Mouse (Mus musculus): ENCODE measurements at regions not wholly inside any gene's neighbourhood (a gene's known extent, or its start where the extent isn't known, plus 50 kb on each side); places are given as distances from the start of the nearest gene placed in this dataset.

- H3K36me3 ChIP-seq (ENCODE audit: control insufficient read depth, insufficient read depth): no peaks in the 10 kb centered on the region
- no peak overlapping the region; the same call in 1 of the 2 replicates for H3K4me3 ChIP-seq (ENCODE audit: low read length)
- no peak for ATAC-seq (replicated peaks; ENCODE audit: extremely low read depth, insufficient read depth, low FRiP score)
- H3K4me1 ChIP-seq (ENCODE audit: control insufficient read depth, insufficient read depth, low read length): 0 out of 2 replicates have a peak, but pooled peaks cover 2% of the 10 kb centered on the region
- 0 out of 2 replicates have a peak overlapping the region, but pooled peaks have one; percentile 2 for H3K27ac ChIP-seq (ENCODE audit: low read length)
- H3K9me3 ChIP-seq (replicated peaks; ENCODE audit: control insufficient read depth, low read length): no peaks in the 10 kb centered on the region
- 31% methylated on average over 8 of the region's 8 CpGs for WGBS
- no peaks in the 10 kb centered on the region for H3K27me3 ChIP-seq (ENCODE audit: control insufficient read depth, insufficient read depth, low read length)
- peak overlapping the region; percentile 55 for H3K4me2 ChIP-seq (ENCODE audit: low read depth, low read length)
- no peak overlapping the region for H3K9ac ChIP-seq (ENCODE audit: low read length)
Observed at GRCm38 (mm10) chr4:54758501-54758829, 186.4 kb upstream of the Zfp462 start.

GRCm38 (mm10) chr4:54761257-54761656, 183.6 kb upstream of the Zfp462 start:
- Histone ChIP-seq H3K36me3 (ENCODE audit: control insufficient read depth, insufficient read depth) (no peaks in the 10 kb centered on the region), H3K9ac (ENCODE audit: low read length) (no peak overlapping the region), H3K4me1 (ENCODE audit: control insufficient read depth, insufficient read depth, low read length) (0 out of 2 replicates have a peak, but pooled peaks cover 2% of the 10 kb centered on the region), H3K27me3 (ENCODE audit: control insufficient read depth, insufficient read depth, low read length) (no peaks in the 10 kb centered on the region), H3K9me3 (replicated peaks; ENCODE audit: control insufficient read depth, low read length) (no peaks in the 10 kb centered on the region), H3K27ac (ENCODE audit: low read length) (no peak overlapping the region), H3K4me3 (ENCODE audit: low read length) (no peak overlapping the region), H3K4me2 (ENCODE audit: low read depth, low read length) (no peak overlapping the region)
- 41% methylated on average over 5 of the region's 5 CpGs for WGBS
- no peak for ATAC-seq (replicated peaks; ENCODE audit: extremely low read depth, insufficient read depth, low FRiP score)

- no peak overlapping the region for H3K4me3 ChIP-seq (ENCODE audit: low read length)
- WGBS: 56% methylated on average over 1 of the region's 1 CpGs
- no peak for ATAC-seq (replicated peaks; ENCODE audit: extremely low read depth, insufficient read depth, low FRiP score)
- H3K27ac ChIP-seq (ENCODE audit: low read length): no peak overlapping the region
- H3K27me3 ChIP-seq (ENCODE audit: control insufficient read depth, insufficient read depth, low read length): no peaks in the 10 kb centered on the region
- H3K36me3 ChIP-seq (ENCODE audit: control insufficient read depth, insufficient read depth): no peaks in the 10 kb centered on the region
- no peaks in the 10 kb centered on the region for H3K9me3 ChIP-seq (replicated peaks; ENCODE audit: control insufficient read depth, low read length)
- H3K9ac ChIP-seq (ENCODE audit: low read length): no peak overlapping the region
- H3K4me1 ChIP-seq (ENCODE audit: control insufficient read depth, insufficient read depth, low read length): 0 out of 2 replicates have a peak, but pooled peaks cover 2% of the 10 kb centered on the region
- no peak overlapping the region for H3K4me2 ChIP-seq (ENCODE audit: low read depth, low read length)
Observed at GRCm38 (mm10) chr4:54765045-54765444, 179.8 kb upstream of the Zfp462 start.

GRCm38 (mm10) chr4:54767506-54768200, 177.2 kb upstream of the Zfp462 start:
- no peak overlapping the region for H3K4me2 ChIP-seq (ENCODE audit: low read depth, low read length)
- H3K4me3 ChIP-seq (ENCODE audit: low read length): no peak overlapping the region
- no peak overlapping the region for H3K27ac ChIP-seq (ENCODE audit: low read length)
- WGBS: 50% methylated on average over 8 of the region's 8 CpGs
- no peak overlapping the region for H3K9ac ChIP-seq (ENCODE audit: low read length)
- no peaks in the 10 kb centered on the region for H3K4me1 ChIP-seq (ENCODE audit: control insufficient read depth, insufficient read depth, low read length)
- no peaks in the 10 kb centered on the region for H3K9me3 ChIP-seq (replicated peaks; ENCODE audit: control insufficient read depth, low read length)
- no peak for ATAC-seq (replicated peaks; ENCODE audit: extremely low read depth, insufficient read depth, low FRiP score)
- no peaks in the 10 kb centered on the region for H3K27me3 ChIP-seq (ENCODE audit: control insufficient read depth, insufficient read depth, low read length)
- no peaks in the 10 kb centered on the region for H3K36me3 ChIP-seq (ENCODE audit: control insufficient read depth, insufficient read depth)

- Histone ChIP-seq H3K27ac (ENCODE audit: low read length) (no peak overlapping the region), H3K36me3 (ENCODE audit: control insufficient read depth, insufficient read depth) (no peaks in the 10 kb centered on the region), H3K4me1 (ENCODE audit: control insufficient read depth, insufficient read depth, low read length) (no peaks in the 10 kb centered on the region), H3K27me3 (ENCODE audit: control insufficient read depth, insufficient read depth, low read length) (no peaks in the 10 kb centered on the region), H3K4me3 (ENCODE audit: low read length) (no peak overlapping the region), H3K9me3 (replicated peaks; ENCODE audit: control insufficient read depth, low read length) (no peaks in the 10 kb centered on the region), H3K4me2 (ENCODE audit: low read depth, low read length) (no peak overlapping the region), H3K9ac (ENCODE audit: low read length) (no peak overlapping the region)
- WGBS: 65% methylated on average over 4 of the region's 4 CpGs
- no peak for ATAC-seq (replicated peaks; ENCODE audit: extremely low read depth, insufficient read depth, low FRiP score)
Observed at GRCm38 (mm10) chr4:54768836-54769235, 176.0 kb upstream of the Zfp462 start.

GRCm38 (mm10) chr4:54774066-54774465, 170.8 kb upstream of the Zfp462 start:
- Histone ChIP-seq H3K27ac (ENCODE audit: low read length) (no peak overlapping the region), H3K4me3 (ENCODE audit: low read length) (no peak overlapping the region), H3K9me3 (replicated peaks; ENCODE audit: control insufficient read depth, low read length) (no peaks in the 10 kb centered on the region), H3K9ac (ENCODE audit: low read length) (no peak overlapping the region), H3K4me2 (ENCODE audit: low read depth, low read length) (no peak overlapping the region), H3K27me3 (ENCODE audit: control insufficient read depth, insufficient read depth, low read length) (no peaks in the 10 kb centered on the region), H3K4me1 (ENCODE audit: control insufficient read depth, insufficient read depth, low read length) (no peaks in the 10 kb centered on the region), H3K36me3 (ENCODE audit: control insufficient read depth, insufficient read depth) (no peaks in the 10 kb centered on the region)
- ATAC-seq (replicated peaks; ENCODE audit: extremely low read depth, insufficient read depth, low FRiP score): no peak
- 84% methylated on average over 4 of the region's 4 CpGs for WGBS

- ATAC-seq (replicated peaks; ENCODE audit: extremely low read depth, insufficient read depth, low FRiP score): no peak
- Histone ChIP-seq H3K4me2 (ENCODE audit: low read depth, low read length) (no peak overlapping the region), H3K9me3 (replicated peaks; ENCODE audit: control insufficient read depth, low read length) (no peaks in the 10 kb centered on the region), H3K4me1 (ENCODE audit: control insufficient read depth, insufficient read depth, low read length) (no peaks in the 10 kb centered on the region), H3K9ac (ENCODE audit: low read length) (no peak overlapping the region), H3K27me3 (ENCODE audit: control insufficient read depth, insufficient read depth, low read length) (no peaks in the 10 kb centered on the region), H3K36me3 (ENCODE audit: control insufficient read depth, insufficient read depth) (no peaks in the 10 kb centered on the region), H3K27ac (ENCODE audit: low read length) (no peak overlapping the region), H3K4me3 (ENCODE audit: low read length) (no peak overlapping the region)
Observed at GRCm38 (mm10) chr4:54774717-54775116, 170.1 kb upstream of the Zfp462 start.

- H3K36me3 ChIP-seq (ENCODE audit: control insufficient read depth, insufficient read depth): no peaks in the 10 kb centered on the region
- H3K27ac ChIP-seq (ENCODE audit: low read length): no peak overlapping the region
- H3K9me3 ChIP-seq (replicated peaks; ENCODE audit: control insufficient read depth, low read length): no peaks in the 10 kb centered on the region
- WGBS: 61% methylated on average over 4 of the region's 4 CpGs
- no peak for ATAC-seq (replicated peaks; ENCODE audit: extremely low read depth, insufficient read depth, low FRiP score)
- no peaks in the 10 kb centered on the region for H3K27me3 ChIP-seq (ENCODE audit: control insufficient read depth, insufficient read depth, low read length)
- H3K9ac ChIP-seq (ENCODE audit: low read length): no peak overlapping the region
- no peaks in the 10 kb centered on the region for H3K4me1 ChIP-seq (ENCODE audit: control insufficient read depth, insufficient read depth, low read length)
- H3K4me2 ChIP-seq (ENCODE audit: low read depth, low read length): no peak overlapping the region
- no peak overlapping the region for H3K4me3 ChIP-seq (ENCODE audit: low read length)
Observed at GRCm38 (mm10) chr4:54780511-54780910, 164.3 kb upstream of the Zfp462 start.

GRCm38 (mm10) chr4:54791217-54791742, 153.6 kb upstream of the Zfp462 start:
- Histone ChIP-seq H3K4me1 (ENCODE audit: control insufficient read depth, insufficient read depth, low read length) (no peaks in the 10 kb centered on the region), H3K9ac (ENCODE audit: low read length) (no peak overlapping the region), H3K4me2 (ENCODE audit: low read depth, low read length) (no peak overlapping the region), H3K27me3 (ENCODE audit: control insufficient read depth, insufficient read depth, low read length) (no peaks in the 10 kb centered on the region), H3K4me3 (ENCODE audit: low read length) (no peak overlapping the region), H3K9me3 (replicated peaks; ENCODE audit: control insufficient read depth, low read length) (no peaks in the 10 kb centered on the region), H3K36me3 (ENCODE audit: control insufficient read depth, insufficient read depth) (no peaks in the 10 kb centered on the region), H3K27ac (ENCODE audit: low read length) (no peak overlapping the region)
- WGBS: 76% methylated on average over 5 of the region's 5 CpGs
- no peak for ATAC-seq (replicated peaks; ENCODE audit: extremely low read depth, insufficient read depth, low FRiP score)
